Mouse (Mus musculus) liver, embryonic 15.5 days (tissue): Measurements from ENCODE around the gene Itih1. TPM values are rescaled to one million over a fixed set of nuclear protein-coding genes. Genes with fewer than 3 reads are reported as not detected.

Source experiments
- ATAC-seq: fragments of 200-750 bp; cut with Nextera tagmentation; 2 replicates; pipeline ENCODE4 v1.8.0; 2017; ENCODE audit warnings: moderate number of reproducible peaks, mild to moderate bottlenecking, moderate library complexity; ENCODE audit not compliant: insufficient read depth
- H3K27ac ChIP-seq: fragments of 300-500 bp; sonication (generic); replicated peaks from 2 replicates; pipeline ENCODE4 v1.5.1; 2015; ENCODE audit warnings: mild to moderate bottlenecking, inconsistent platforms
- H3K27me3 ChIP-seq: fragments of 300-500 bp; sonication (generic); 2 replicates; pipeline ENCODE4 v1.6.1; 2015; ENCODE audit warnings: mild to moderate bottlenecking, inconsistent platforms
- H3K36me3 ChIP-seq: fragments of 300-500 bp; sonication (generic); replicated peaks from 2 replicates; pipeline ENCODE4 v1.6.1; 2015; ENCODE audit warnings: moderate library complexity, mild to moderate bottlenecking, inconsistent platforms
- H3K4me1 ChIP-seq: fragments of 300-500 bp; sonication (generic); replicated peaks from 2 replicates; pipeline ENCODE4 v1.6.1; 2015; ENCODE audit warnings: inconsistent platforms
- H3K4me2 ChIP-seq: fragments of 300-500 bp; sonication (generic); 2 replicates; pipeline ENCODE4 v1.6.1; 2015; ENCODE audit warnings: moderate library complexity, mild to moderate bottlenecking, inconsistent platforms
- H3K4me3 ChIP-seq: fragments of 300-500 bp; sonication (generic); replicated peaks from 2 replicates; pipeline ENCODE4 v1.5.1; 2015; ENCODE audit warnings: mild to moderate bottlenecking, inconsistent platforms
- H3K9ac ChIP-seq: fragments of 300-500 bp; sonication (generic); 2 replicates; pipeline ENCODE4 v1.6.1; 2015; ENCODE audit warnings: moderate library complexity, mild to moderate bottlenecking, inconsistent platforms
- H3K9me3 ChIP-seq: fragments of 300-500 bp; sonication (generic); replicated peaks from 2 replicates; pipeline ENCODE4 v1.6.1; 2016; ENCODE audit warnings: inconsistent platforms
- WGBS: fragments of 180-500 bp; shearing (Covaris S2); methylation state at CpG from one replicate; pipeline ENCODE4 v1.1.7; 2015; ENCODE audit warnings: mixed read lengths; ENCODE audit not compliant: insufficient replicate concordance; 5-methylcytosine and 5-hydroxymethylcytosine counted together
- polyA plus RNA-seq: library from polyadenylated mRNA; unstranded; fragments of >200 nt; fragmentation: Nextera tagmentation; extraction: Ambion mirVana; gene quantifications from 2 replicates; pipeline ENCODE4 v1.2.1, GENCODE M21; 2015

The Itih1 gene
- polyA plus RNA-seq, 1 experiment from 2014 or later = 53.8 TPM

- no peak for ATAC-seq
- WGBS = 62% methylated on average over 8 of the region's 8 CpGs
- no peaks in the 10 kb centered on the region for H3K27me3 ChIP-seq
These were observed 38.8 kb downstream of the Itih1 start for GRCm38 (mm10) chr14:30904307-30904706.

GRCm38 (mm10) chr14:30903036-30903435 is 40.1 kb downstream of the Itih1 start:
- no peak overlapping the region for H3K9ac ChIP-seq
- H3K36me3 ChIP-seq = no peaks in the 10 kb centered on the region
- H3K4me2 ChIP-seq = no peak overlapping the region
- no peak overlapping the region for H3K4me3 ChIP-seq
- no peaks in the 10 kb centered on the region for H3K27me3 ChIP-seq
- H3K27ac ChIP-seq = no peak overlapping the region
- no peak for ATAC-seq
- WGBS = 37% methylated on average over 3 of the region's 3 CpGs
- 0 out of 2 replicates have a peak, but pooled peaks cover under 1% of the 10 kb centered on the region for H3K4me1 ChIP-seq
- no peaks in the 10 kb centered on the region for H3K9me3 ChIP-seq

More at GRCm38 (mm10) chr14:30904307-30904706, 38.8 kb downstream of the Itih1 start:
- Histone ChIP-seq H3K9me3 (no peaks in the 10 kb centered on the region), H3K4me2 (no peak overlapping the region), H3K4me1 (0 out of 2 replicates have a peak, but pooled peaks cover 5% of the 10 kb centered on the region), H3K27ac (no peak overlapping the region), H3K9ac (no peak overlapping the region), H3K36me3 (0 out of 2 replicates have a peak, but pooled peaks cover 4% of the 10 kb centered on the region), H3K4me3 (no peak overlapping the region)

GRCm38 (mm10) chr14:30902628-30903027 is 40.5 kb downstream of the Itih1 start:
- WGBS = 66% methylated on average over 5 of the region's 5 CpGs
- Histone ChIP-seq H3K27ac (no peak overlapping the region), H3K9ac (no peak overlapping the region), H3K4me1 (no peaks in the 10 kb centered on the region), H3K9me3 (no peaks in the 10 kb centered on the region), H3K4me2 (no peak overlapping the region), H3K4me3 (no peak overlapping the region), H3K36me3 (no peaks in the 10 kb centered on the region), H3K27me3 (no peaks in the 10 kb centered on the region)
- no peak for ATAC-seq

GRCm38 (mm10) chr14:30899972-30900371 is 43.1 kb downstream of the Itih1 start:
- H3K9ac ChIP-seq = no peak overlapping the region
- H3K4me1 ChIP-seq = no peaks in the 10 kb centered on the region
- no peaks in the 10 kb centered on the region for H3K27me3 ChIP-seq
- ATAC-seq = no peak
- no peaks in the 10 kb centered on the region for H3K9me3 ChIP-seq
- H3K4me2 ChIP-seq = no peak overlapping the region
- H3K36me3 ChIP-seq = no peaks in the 10 kb centered on the region
- H3K4me3 ChIP-seq = no peak overlapping the region
- WGBS = 43% methylated on average over 3 of the region's 3 CpGs
- H3K27ac ChIP-seq = no peak overlapping the region

- Histone ChIP-seq H3K9me3 (no peaks in the 10 kb centered on the region), H3K9ac (no peak overlapping the region), H3K27me3 (no peaks in the 10 kb centered on the region), H3K4me1 (peaks cover 9% of the 10 kb centered on the region), H3K4me2 (peak overlapping the region; percentile 46), H3K4me3 (0 out of 2 replicates have a peak overlapping the region, but pooled peaks have one; percentile 6), H3K36me3 (peaks cover 3% of the 10 kb centered on the region; the same call in 1 of the 2 replicates), H3K27ac (peak overlapping the region; percentile 20; the same call in 1 of the 2 replicates)
- ATAC-seq = peak; percentile 49
- WGBS = 7% methylated on average over 9 of the region's 9 CpGs
These were observed 54.8 kb downstream of the Itih1 start for GRCm38 (mm10) chr14:30888271-30888732.

- H3K27me3 ChIP-seq = no peaks in the 10 kb centered on the region
- H3K36me3 ChIP-seq = no peaks in the 10 kb centered on the region
- 62% methylated on average over 3 of the region's 3 CpGs for WGBS
- no peaks in the 10 kb centered on the region for H3K9me3 ChIP-seq
- peak; percentile 26 for ATAC-seq
- H3K4me2 ChIP-seq = peak within 1 kb of the TSS; percentile 46
- H3K4me3 ChIP-seq = peak within 1 kb of the TSS; percentile 6
- peaks cover 9% of the 10 kb centered on the region for H3K4me1 ChIP-seq
- peak within 1 kb of the TSS; percentile 0; the same call in 1 of the 2 replicates for H3K9ac ChIP-seq
- H3K27ac ChIP-seq = peak within 1 kb of the TSS; percentile 43
These were observed 56.9 kb downstream of the Itih1 start, which contains the start of gene Itih4 for GRCm38 (mm10) chr14:30886204-30886603. Gene Itih4 (plus strand): TSS chr14:30886476.

- H3K27me3 ChIP-seq = no peaks in the 10 kb centered on the region
- H3K4me1 ChIP-seq = peaks cover 9% of the 10 kb centered on the region
- ATAC-seq = no peak
- no peaks in the 10 kb centered on the region for H3K9me3 ChIP-seq
- H3K4me3 ChIP-seq = no peak overlapping the region
- H3K27ac ChIP-seq = no peak overlapping the region
- no peak overlapping the region for H3K4me2 ChIP-seq
- H3K36me3 ChIP-seq = no peaks in the 10 kb centered on the region
- no peak overlapping the region for H3K9ac ChIP-seq
- 20% methylated on average over 3 of the region's 3 CpGs for WGBS
These were observed 57.8 kb downstream of the Itih1 start for GRCm38 (mm10) chr14:30885298-30885697.

- Histone ChIP-seq H3K27ac (no peak overlapping the region), H3K9ac (no peak overlapping the region), H3K27me3 (no peaks in the 10 kb centered on the region), H3K4me3 (no peak overlapping the region), H3K9me3 (no peaks in the 10 kb centered on the region), H3K4me1 (peaks cover 12% of the 10 kb centered on the region), H3K4me2 (no peak overlapping the region), H3K36me3 (no peaks in the 10 kb centered on the region)
- WGBS = 60% methylated on average over 3 of the region's 3 CpGs
- ATAC-seq = no peak
These were observed 61.4 kb downstream of the Itih1 start for GRCm38 (mm10) chr14:30881718-30882108.

- WGBS = 61% methylated on average over 17 of the region's 17 CpGs
These were observed 62.0 kb downstream of the Itih1 start for GRCm38 (mm10) chr14:30880811-30881717.

GRCm38 (mm10) chr14:30880251-30880650 is 62.8 kb downstream of the Itih1 start:
- H3K36me3 ChIP-seq = no peaks in the 10 kb centered on the region
- H3K27me3 ChIP-seq = no peaks in the 10 kb centered on the region
- WGBS = 67% methylated on average over 8 of the region's 8 CpGs

More at GRCm38 (mm10) chr14:30880811-30881717, 62.0 kb downstream of the Itih1 start:
- Histone ChIP-seq H3K27ac (no peak overlapping the region), H3K9ac (no peak overlapping the region), H3K9me3 (no peaks in the 10 kb centered on the region), H3K27me3 (no peaks in the 10 kb centered on the region), H3K4me3 (no peak overlapping the region), H3K4me1 (peaks cover 18% of the 10 kb centered on the region), H3K36me3 (no peaks in the 10 kb centered on the region), H3K4me2 (no peak overlapping the region)
- ATAC-seq = no peak

GRCm38 (mm10) chr14:30879794-30880193 is 63.3 kb downstream of the Itih1 start:
- WGBS = 63% methylated on average over 9 of the region's 9 CpGs
- Histone ChIP-seq H3K27ac (no peak overlapping the region), H3K36me3 (no peaks in the 10 kb centered on the region), H3K4me1 (peaks cover 26% of the 10 kb centered on the region), H3K9me3 (no peaks in the 10 kb centered on the region), H3K9ac (no peak overlapping the region), H3K4me2 (no peak overlapping the region), H3K4me3 (no peak overlapping the region), H3K27me3 (no peaks in the 10 kb centered on the region)
- ATAC-seq = no peak

More at GRCm38 (mm10) chr14:30880251-30880650, 62.8 kb downstream of the Itih1 start:
- H3K4me3 ChIP-seq = no peak overlapping the region
- H3K9me3 ChIP-seq = no peaks in the 10 kb centered on the region
- H3K27ac ChIP-seq = no peak overlapping the region
- H3K4me2 ChIP-seq = no peak overlapping the region
- H3K4me1 ChIP-seq = peaks cover 23% of the 10 kb centered on the region
- no peak for ATAC-seq
- no peak overlapping the region for H3K9ac ChIP-seq
